Mouse (Mus musculus) cortical plate, adult 2 months (tissue): Measurements from ENCODE around the gene Phf21a.
"Not testable (repeated sequence)": the region's sequence is repeated elsewhere in the genome, so short reads cannot be mapped to it uniquely, and the experiment has no call there.

Experiments used
- CTCF ChIP-seq: fragments of 200-500 bp; IDR thresholded peaks from 2 replicates; pipeline ENCODE4 v1.5.1; 2011; ENCODE audit warnings: mild to moderate bottlenecking, control low read depth, low read length; ENCODE audit not compliant: insufficient read depth; ENCODE audit errors: extremely low read depth
- POLR2A ChIP-seq: fragments of 200-500 bp; IDR thresholded peaks from 2 replicates; pipeline ENCODE4 v1.6.1; 2011; ENCODE audit warnings: mild to moderate bottlenecking, low read length, control low read depth; ENCODE audit not compliant: insufficient read depth; ENCODE audit errors: extremely low read depth

DNA sequence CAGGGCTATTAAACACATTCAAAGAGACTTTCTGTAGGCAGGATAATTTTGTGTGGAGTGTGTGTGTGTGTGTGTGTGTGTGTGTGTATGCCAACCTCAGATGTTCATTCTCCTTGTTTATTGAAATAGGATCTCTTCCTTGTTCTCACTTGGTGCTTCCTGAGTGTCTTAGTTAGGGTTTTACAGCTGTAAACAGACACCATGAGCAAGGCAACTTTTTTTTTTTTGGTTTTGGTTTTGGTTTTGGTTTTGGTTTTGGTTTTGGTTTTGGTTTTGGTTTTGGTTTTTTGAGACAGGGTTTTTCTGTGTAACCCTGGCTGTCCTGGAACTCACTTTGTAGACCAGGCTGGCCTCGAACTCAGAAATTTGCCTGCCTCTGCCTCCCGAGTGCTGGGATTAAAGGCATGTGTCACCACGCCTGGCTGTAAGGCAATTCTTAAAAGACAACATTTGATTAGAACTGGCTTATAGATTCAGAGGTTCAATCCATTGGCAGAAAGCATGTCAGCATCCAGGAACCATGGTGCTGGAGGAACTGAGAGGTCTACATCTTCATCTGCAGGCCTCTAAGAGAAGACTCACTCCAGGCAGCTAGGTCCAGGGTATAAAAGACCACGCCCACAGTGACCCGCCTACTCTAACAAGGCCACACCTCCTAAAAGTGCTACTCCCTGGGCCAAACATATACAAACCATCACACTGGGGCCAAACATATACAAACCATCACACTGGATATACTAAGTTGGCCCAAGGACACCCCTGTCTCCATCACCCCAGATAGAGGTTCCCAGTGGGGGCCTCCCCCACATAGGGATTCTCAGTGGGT is 55.2 kb downstream of the Phf21a start:
- TF ChIP-seq CTCF, POLR2A: not testable (repeated sequence)
